Mouse (Mus musculus) MEL (cell line): ENCODE data around the gene Nav1.

ENCODE experiments used
- CTCF ChIP-seq, 3 experiments: IDR thresholded peaks in 2 of 3; conservative IDR thresholded peaks in 1 of 3; 2 replicates each; pipeline ENCODE4 v1.5.1; 2011 to 2012; ENCODE audit warnings: low read length in 3 of 3, low read depth in 2 of 3, mild to moderate bottlenecking in 2 of 3, improper control_type of control experiment in 1 of 3, inconsistent platforms in 1 of 3, mixed read lengths in 1 of 3, moderate library complexity in 1 of 3; ENCODE audit not compliant: control insufficient read depth in 1 of 3, insufficient read depth in 1 of 3, poor library complexity in 1 of 3, severe bottlenecking in 1 of 3
- POLR2A ChIP-seq, 2 experiments: IDR thresholded peaks; 2 replicates each; pipeline ENCODE4 v1.6.1; 2011 to 2012; ENCODE audit warnings: low read length in 2 of 2, mild to moderate bottlenecking in 2 of 2, control low read depth in 1 of 2, improper control_type of control experiment in 1 of 2, low read depth in 1 of 2, moderate library complexity in 1 of 2; ENCODE audit not compliant: control insufficient read depth in 1 of 2, insufficient read depth in 1 of 2, poor library complexity in 1 of 2

DNA sequence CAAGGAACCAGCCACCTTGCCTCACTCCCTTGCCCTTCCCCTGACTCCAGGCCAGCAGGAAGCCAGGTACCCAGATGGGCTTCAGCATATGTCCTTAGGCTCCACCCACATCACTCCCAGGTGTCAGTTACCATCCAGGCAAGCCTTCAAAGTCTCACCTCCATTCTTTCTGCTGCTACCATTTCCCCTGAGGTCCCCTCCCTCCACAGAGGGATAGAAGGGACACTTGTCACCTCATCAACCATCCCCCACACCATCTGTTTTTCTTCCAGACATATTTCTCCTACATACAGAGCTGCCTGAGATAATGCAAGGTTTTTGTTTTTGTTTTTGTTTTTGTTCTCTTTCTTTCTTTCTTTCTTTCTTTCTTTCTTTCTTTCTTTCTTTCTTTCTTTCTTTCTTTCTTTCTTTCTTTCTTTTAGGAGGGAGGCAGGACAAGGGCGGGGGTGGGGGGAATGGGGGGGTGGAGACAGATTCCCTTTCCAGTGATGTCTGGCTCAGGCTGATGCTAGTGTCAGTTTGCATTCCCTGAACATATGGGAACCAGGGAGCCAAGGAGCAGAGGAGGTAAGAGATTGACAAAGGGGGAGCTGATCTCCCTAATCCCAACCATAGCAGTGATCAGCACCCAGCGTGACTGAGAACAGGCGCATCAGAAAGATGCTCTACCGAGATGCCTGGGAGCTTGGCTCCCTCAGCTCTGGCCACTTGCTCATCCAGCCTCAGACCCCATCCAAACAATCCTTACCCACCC lies 34.8 kb downstream of the Nav1 start:
- TF ChIP-seq POLR2A (IDR thresholded peaks at IDR 0.05; ENCODE audit: control insufficient read depth in 1 of 2, insufficient read depth in 1 of 2, low read depth in 1 of 2, low read length in 2 of 2, poor library complexity in 1 of 2): no peak
- no peak for TF ChIP-seq CTCF (IDR thresholded peaks at IDR 0.05 in 2 of 3, conservative IDR thresholded peaks at IDR 0.05 in 1 of 3; ENCODE audit: control insufficient read depth in 1 of 3, insufficient read depth in 1 of 3, low read depth in 2 of 3, low read length in 3 of 3, poor library complexity in 1 of 3, severe bottlenecking in 1 of 3)
